Mouse (Mus musculus) heart, adult 2 months (tissue): ENCODE measurements at regions not wholly inside any gene's neighbourhood (a gene's known extent, or its start where the extent isn't known, plus 50 kb on each side); places are given as distances from the start of the nearest gene placed in this dataset.
"Not testable (repeated sequence)": the region's sequence is repeated elsewhere in the genome, so short reads cannot be mapped to it uniquely, and the experiment has no call there.

ENCODE experiments used
- DNase-seq, 2 experiments: peaks; one replicate each; pipeline ENCODE4 v3.0.0; 2021
- H3K27ac ChIP-seq: fragments of 200-600 bp; 2 replicates; pipeline ENCODE4 v1.8.1; 2022
- H3K27me3 ChIP-seq: fragments of 200-500 bp; 2 replicates; pipeline ENCODE4 v1.6.1; 2012; ENCODE audit warnings: mild to moderate bottlenecking, low read length, inconsistent platforms, mixed read lengths; ENCODE audit not compliant: control insufficient read depth, insufficient read depth
- H3K36me3 ChIP-seq: fragments of 200-500 bp; 2 replicates; pipeline ENCODE4 v1.6.1; 2012; ENCODE audit warnings: low read length, inconsistent platforms; ENCODE audit not compliant: control insufficient read depth, insufficient read depth
- H3K4me1 ChIP-seq: fragments of 200-500 bp; 2 replicates; pipeline ENCODE4 v1.6.1; 2011; ENCODE audit warnings: low read length; ENCODE audit not compliant: control insufficient read depth, insufficient read depth
- H3K4me3 ChIP-seq: fragments of 200-600 bp; 2 replicates; pipeline ENCODE4 v1.8.1; 2022
- H3K79me2 ChIP-seq: fragments of 200-500 bp; replicated peaks from 2 replicates; pipeline ENCODE4 v1.6.1; 2012; ENCODE audit warnings: mild to moderate bottlenecking, inconsistent platforms, low read length, moderate library complexity, mixed read lengths; ENCODE audit not compliant: control insufficient read depth, insufficient read depth
- H3K9ac ChIP-seq: fragments of 200-500 bp; 2 replicates; pipeline ENCODE4 v1.6.1; 2012; ENCODE audit warnings: low read depth, mild to moderate bottlenecking, control low read depth, inconsistent platforms, low read length, mixed read lengths
- CTCF ChIP-seq: fragments of 200-600 bp; IDR thresholded peaks from 2 replicates; pipeline ENCODE4 v1.8.1; 2022; ENCODE audit warnings: antibody characterized with exemption, mild to moderate bottlenecking, moderate library complexity
- EP300 ChIP-seq: fragments of 200-500 bp; IDR thresholded peaks from 2 replicates; pipeline ENCODE4 v1.6.1; 2011; ENCODE audit warnings: low read depth, low read length, control low read depth; ENCODE audit not compliant: insufficient read depth
- POLR2A ChIP-seq: fragments of 200-500 bp; IDR thresholded peaks from 2 replicates; pipeline ENCODE4 v1.6.1; 2011; ENCODE audit warnings: mild to moderate bottlenecking, low read depth, low read length, control low read depth; ENCODE audit not compliant: insufficient read depth
- WGBS: fragments of 180-500 bp; shearing (Covaris S2); methylation state at CpG from one replicate; pipeline ENCODE4 v1.1.7; 2018; 5-methylcytosine and 5-hydroxymethylcytosine counted together
- intact Hi-C: fragments of 180-260 bp; cut with DNase I; formaldehyde crosslinking; loops from one replicate; pipeline ENCODE4 v1.15.1; 2025

GRCm38 (mm10) chr14:58282708-58283290 lies 212.5 kb downstream of the Fgf9 start:
- no peaks in the 10 kb centered on the region for H3K79me2 ChIP-seq
- no peaks in the 10 kb centered on the region for H3K36me3 ChIP-seq
- no peaks in the 10 kb centered on the region for H3K4me1 ChIP-seq
- no peak overlapping the region; the same call in 1 of the 2 replicates for H3K27ac ChIP-seq
- peak overlapping the region; percentile 10; the same call in 1 of the 2 replicates for H3K4me3 ChIP-seq
- no peaks in the 10 kb centered on the region for H3K27me3 ChIP-seq
- 54% methylated on average over 15 of the region's 15 CpGs for WGBS
- intact Hi-C loops: no loop called here
- TF ChIP-seq POLR2A (peak; percentile 52; the same call in 1 of the 2 replicates), EP300 (no peak)
- no peak overlapping the region for H3K9ac ChIP-seq
- peak in 1 of 2 experiments; percentile 35 for DNase-seq

- intact Hi-C loops: no loop called here
- H3K27ac ChIP-seq: no peak overlapping the region
- no peak for TF ChIP-seq POLR2A
- TF ChIP-seq CTCF: no peak
- no peak for TF ChIP-seq EP300
These were observed 211.9 kb downstream of the Fgf9 start for GRCm38 (mm10) chr14:58282264-58282663.

GRCm38 (mm10) chr14:58274440-58274839 lies 204.1 kb downstream of the Fgf9 start:
- DNase-seq, H3K27me3 ChIP-seq, H3K4me3 ChIP-seq, H3K36me3 ChIP-seq, H3K9ac ChIP-seq, H3K79me2 ChIP-seq, H3K27ac ChIP-seq, H3K4me1 ChIP-seq, intact Hi-C loops: not testable (repeated sequence)
- 59% methylated on average over 2 of the region's 2 CpGs for WGBS

More at GRCm38 (mm10) chr14:58282264-58282663, 211.9 kb downstream of the Fgf9 start:
- H3K4me3 ChIP-seq: no peak overlapping the region
- WGBS: 83% methylated on average over 3 of the region's 3 CpGs
- H3K79me2 ChIP-seq: no peaks in the 10 kb centered on the region
- H3K27me3 ChIP-seq: no peaks in the 10 kb centered on the region
- no peak for DNase-seq
- H3K36me3 ChIP-seq: no peaks in the 10 kb centered on the region
- H3K9ac ChIP-seq: no peak overlapping the region
- no peaks in the 10 kb centered on the region for H3K4me1 ChIP-seq

DNA sequence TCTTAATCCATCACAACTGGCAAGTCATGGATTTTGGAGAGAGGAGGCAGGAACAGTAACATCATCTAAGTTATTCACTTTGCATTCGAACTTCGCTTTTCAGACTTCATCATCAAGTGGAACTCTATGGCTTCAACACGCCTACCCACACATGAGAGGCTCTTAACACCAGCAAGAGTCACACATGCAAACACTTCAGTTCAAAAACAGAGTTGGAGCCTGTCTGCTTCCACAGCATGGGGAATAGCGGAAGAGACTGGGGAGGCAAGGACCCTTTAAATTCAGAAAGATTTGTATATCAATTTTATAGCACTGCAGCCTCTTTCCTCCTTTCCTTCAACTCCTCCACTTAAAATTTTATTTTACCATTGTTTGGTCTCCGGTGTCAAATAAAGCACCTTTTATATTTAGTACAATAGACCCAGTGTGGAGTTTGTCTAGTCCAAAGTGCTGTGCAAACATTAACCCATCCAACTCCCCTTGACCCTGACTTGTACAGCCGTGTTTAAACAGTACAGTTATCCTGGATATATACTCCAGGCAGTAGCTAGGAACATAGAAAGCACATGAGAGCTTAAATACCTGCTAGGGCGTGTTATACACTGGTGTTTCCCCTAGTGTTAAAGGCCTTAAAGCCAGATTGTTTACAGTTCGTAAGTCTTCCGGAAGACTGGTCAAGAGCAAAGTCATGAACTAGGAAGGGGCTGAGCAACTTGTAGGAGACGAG lies 203.5 kb downstream of the Fgf9 start:
- WGBS: 86% methylated on average over 10 of the region's 10 CpGs
- Histone ChIP-seq H3K9ac (no peak overlapping the region), H3K27me3 (no peaks in the 10 kb centered on the region), H3K4me1 (no peaks in the 10 kb centered on the region; the same call in 1 of the 2 replicates), H3K79me2 (no peaks in the 10 kb centered on the region), H3K36me3 (no peaks in the 10 kb centered on the region), H3K4me3 (no peak overlapping the region), H3K27ac (no peak overlapping the region)
- no peak for TF ChIP-seq CTCF
- no peak for TF ChIP-seq POLR2A
- TF ChIP-seq EP300: no peak
- no peak for DNase-seq
- intact Hi-C loops: no loop called here

DNA sequence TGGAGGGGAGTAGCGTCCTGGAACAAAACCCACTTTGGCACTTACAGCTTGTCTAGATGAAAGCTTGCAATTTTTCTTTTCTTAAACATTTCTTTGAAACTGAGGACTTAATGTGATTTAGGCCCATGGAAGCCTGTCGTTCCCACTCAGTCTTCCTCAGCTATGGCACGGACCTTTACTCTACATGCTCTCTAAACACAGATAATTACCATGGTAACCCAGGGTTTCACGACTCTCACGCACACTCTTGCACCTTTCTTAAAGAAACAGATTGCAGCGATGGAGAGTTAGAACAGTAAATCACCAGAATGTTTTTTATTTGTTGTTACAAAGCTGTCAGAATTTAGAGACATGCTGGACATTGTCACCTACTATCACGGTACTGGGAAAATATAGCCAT lies 195.0 kb downstream of the Fgf9 start:
- intact Hi-C loops: no loop called here
- H3K4me3 ChIP-seq: no peak overlapping the region
- H3K9ac ChIP-seq: no peak overlapping the region
- H3K27me3 ChIP-seq: no peaks in the 10 kb centered on the region; the same call in 1 of the 2 replicates
- TF ChIP-seq CTCF (no peak), POLR2A (no peak), EP300 (no peak)
- no peak for DNase-seq
- H3K27ac ChIP-seq: no peak overlapping the region
- WGBS: 31% methylated on average over 7 of the region's 7 CpGs
- H3K79me2 ChIP-seq: no peaks in the 10 kb centered on the region
- no peaks in the 10 kb centered on the region for H3K4me1 ChIP-seq
- no peaks in the 10 kb centered on the region for H3K36me3 ChIP-seq

DNA sequence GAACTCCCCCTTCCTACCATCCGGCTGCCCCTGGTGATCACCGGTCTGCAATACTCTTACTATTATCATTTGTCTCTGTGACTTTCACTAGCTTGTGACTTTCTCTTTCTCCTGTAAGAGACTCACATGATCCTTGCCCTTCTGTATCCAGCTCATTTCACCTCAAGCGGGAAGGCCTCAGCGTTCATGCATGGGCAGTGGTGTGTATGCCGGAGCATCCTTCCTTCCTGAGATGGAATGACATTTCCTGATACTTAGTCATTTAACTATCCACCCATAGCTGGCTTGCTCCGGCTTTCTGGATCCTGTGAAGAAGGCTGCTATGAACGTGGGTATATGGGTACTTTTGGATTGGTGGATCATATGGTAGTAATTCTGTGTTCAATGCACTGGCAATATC lies 194.1 kb downstream of the Fgf9 start:
- no peak for DNase-seq
- 76% methylated on average over 7 of the region's 7 CpGs for WGBS

More for the DNA sequence above, 194.1 kb downstream of the Fgf9 start:
- Histone ChIP-seq H3K36me3 (no peaks in the 10 kb centered on the region), H3K79me2 (no peaks in the 10 kb centered on the region), H3K4me1 (no peaks in the 10 kb centered on the region), H3K27ac (no peak overlapping the region), H3K9ac (no peak overlapping the region), H3K4me3 (no peak overlapping the region), H3K27me3 (no peaks in the 10 kb centered on the region; the same call in 1 of the 2 replicates)
- TF ChIP-seq POLR2A (no peak), EP300 (no peak), CTCF (no peak)
- intact Hi-C loops: no loop called here
